Mouse (Mus musculus) heart, postnatal 36 days (tissue): ENCODE data around the gene Spata5. TPM values are rescaled to one million over a fixed set of nuclear protein-coding genes. Genes with fewer than 3 reads are reported as not detected.

Experiments
- DNase-seq, 2 experiments: peaks; one replicate each; pipeline ENCODE4 v3.0.0; 2021 to 2022
- intact Hi-C: fragments of 180-260 bp; cut with DNase I; formaldehyde crosslinking; loops from one replicate; pipeline ENCODE4 v1.15.1; 2025
- total RNA-seq, 2 experiments: library from RNA; stranded (reverse); gene quantifications; 2 replicates each; pipeline ENCODE4 v1.2.3; 2021

The Spata5 gene
- 10 to 100 TPM; 15.9 to 16.1 TPM for total RNA-seq

GRCm38 (mm10) chr3:37419458-37419991 lies at the start of gene Spata5:
Gene Spata5, plus strand, starts transcription at chr3:37419896.
- intact Hi-C loops: no loop called here
- DNase-seq: peak; percentile 93 to 95

DNA sequence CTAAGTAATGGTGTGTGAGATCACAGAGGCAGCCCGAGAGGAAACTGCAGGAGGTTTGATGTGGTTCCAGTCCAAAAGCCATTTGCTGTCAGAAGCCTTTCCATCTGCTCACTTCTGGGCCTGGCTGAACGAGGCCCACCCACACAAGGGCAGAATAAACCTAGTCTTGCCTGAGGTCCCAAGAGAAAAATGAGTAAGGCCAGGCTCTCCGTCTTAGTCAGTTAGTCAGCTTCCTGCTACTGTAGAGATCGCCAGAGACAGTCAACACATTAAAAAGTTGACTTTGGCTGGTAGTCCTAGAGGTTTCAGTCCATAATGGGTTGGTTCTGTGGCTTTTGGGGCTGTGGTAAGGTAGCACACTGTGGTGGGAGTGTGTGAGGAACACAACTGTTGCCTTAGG lies 49.3 kb upstream of the Spata5 start:
- no peak for DNase-seq
- intact Hi-C loops: no loop called here

DNA sequence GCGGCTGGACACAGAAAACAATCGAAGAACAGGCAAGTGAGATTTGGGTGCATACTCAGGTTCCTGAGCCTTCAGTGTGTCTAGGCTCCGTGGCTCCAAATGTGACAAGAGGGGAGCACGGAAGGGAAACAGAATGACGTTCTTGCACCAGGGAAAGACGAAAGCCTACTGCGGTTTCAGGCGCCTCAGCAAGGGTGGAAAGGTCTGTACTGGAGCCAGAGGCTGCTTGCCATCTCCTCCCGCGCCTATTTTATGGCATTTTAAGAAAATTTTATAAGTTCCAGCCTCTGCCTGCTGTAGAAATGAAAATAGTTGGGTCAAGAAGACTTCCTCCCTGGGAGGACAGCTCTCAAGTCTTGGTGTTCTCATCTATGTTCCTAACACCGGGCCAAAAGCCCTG lies 46.0 kb upstream of the Spata5 start:
- DNase-seq: no peak
- intact Hi-C loops: no loop called here

DNA sequence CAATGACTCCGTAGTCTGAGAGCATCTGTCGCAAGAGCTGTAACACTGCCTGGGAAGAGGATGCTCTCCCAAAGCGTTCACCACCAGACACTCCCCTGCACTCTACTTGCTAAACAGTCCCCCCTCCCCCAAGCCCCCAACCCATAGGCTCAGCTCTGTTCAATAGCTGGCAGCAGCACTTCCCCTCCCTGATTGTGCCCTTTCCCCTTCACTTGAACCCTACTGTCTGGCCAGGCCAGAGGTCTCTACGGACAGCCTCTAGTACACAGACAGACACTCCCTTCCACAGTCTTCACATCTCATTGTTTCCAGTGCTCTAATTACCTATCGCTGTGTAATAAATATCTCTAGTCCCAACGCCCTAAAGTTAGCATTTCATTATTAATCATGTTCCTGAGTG lies 41.8 kb upstream of the Spata5 start:
- DNase-seq: no peak
- intact Hi-C loops: no loop called here

DNA sequence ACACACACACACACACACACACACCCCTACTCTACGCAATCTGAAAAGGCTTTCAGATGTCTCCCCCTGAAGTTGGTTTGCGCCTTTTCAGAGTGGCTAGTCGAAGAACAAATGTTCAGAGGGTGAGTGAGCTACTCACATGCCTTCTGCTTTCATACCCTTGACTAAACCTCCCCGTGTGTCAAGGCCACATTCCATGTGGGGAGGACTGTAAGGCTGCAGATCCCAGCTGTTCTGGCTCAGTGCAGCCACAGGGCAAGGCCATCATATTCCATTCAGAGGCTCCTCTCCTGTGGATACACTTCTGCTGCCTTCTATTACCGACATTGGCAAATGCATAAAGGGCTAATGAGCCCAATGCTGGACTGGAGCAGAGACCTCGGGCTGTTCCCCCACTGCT lies 41.3 kb upstream of the Spata5 start:
- intact Hi-C loops: no loop called here
- no peak for DNase-seq

DNA sequence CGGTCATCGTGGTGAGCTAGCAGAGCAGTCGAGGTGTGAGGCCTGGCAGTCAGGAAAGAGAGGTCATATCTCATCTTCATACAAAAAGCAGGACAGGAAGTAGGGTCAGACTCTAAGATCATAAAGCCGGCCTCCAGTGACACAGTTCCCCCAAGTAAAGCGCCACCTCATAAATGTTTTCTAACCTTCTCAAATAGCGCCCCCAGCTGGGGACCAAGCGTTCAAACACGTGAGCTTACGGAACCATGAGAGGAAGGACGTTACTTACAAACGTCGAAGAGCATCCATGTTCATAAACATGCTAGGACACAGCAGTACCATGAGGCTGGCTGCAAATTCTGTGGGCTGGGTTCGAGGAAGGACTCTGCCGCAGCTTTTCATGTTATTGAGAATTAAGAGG lies 40.5 kb upstream of the Spata5 start:
- intact Hi-C loops: no loop called here
- no peak for DNase-seq

DNA sequence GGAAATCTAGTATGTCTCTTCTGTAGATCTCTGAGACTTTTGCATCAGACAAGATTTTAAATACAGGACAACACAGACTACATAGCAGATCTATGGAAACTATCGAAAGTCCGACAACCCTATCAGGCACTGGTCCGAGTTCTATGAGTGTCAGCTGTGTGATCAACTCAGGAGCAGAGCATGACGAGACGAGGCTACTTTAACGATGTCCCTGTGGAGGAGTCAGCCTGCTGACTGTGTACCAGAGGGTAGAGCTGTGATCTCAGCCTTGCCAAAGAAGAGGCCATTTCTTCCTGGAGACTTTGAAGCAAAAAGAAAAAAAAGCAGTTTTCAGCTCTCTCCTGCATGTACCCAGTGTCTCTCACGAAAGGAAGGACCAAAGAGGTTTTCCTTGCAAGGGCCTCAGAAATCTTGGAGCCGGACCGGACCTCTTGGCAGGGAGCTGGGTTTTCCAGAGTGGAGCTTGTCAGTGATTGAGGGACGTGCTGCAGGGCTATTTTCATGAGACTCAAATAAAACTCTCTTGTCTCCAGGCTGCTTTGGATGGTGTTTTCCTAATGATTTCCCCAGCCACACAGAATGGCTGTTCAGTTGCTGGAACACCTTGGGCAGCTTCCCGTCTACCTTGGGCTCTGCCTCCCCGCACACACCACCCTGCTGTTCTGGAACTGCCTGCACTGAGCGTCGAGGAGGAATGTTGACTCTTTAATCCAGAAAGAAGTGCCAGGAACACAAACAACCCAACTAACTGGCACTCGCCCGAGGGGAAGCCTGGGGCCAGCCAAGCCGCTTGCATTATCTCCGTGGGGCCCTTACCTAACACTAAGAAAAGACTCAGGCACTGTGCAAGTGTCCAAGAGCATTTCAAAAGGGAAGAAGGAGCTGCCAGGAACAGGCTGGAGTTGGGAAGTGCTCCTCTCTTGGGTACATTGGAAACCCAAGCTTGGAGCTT lies 39.5 kb upstream of the Spata5 start:
- intact Hi-C loops: loop anchor here (2.0 kb wide), 1 partner anchor 31 kb away; the partner anchor contains the start of gene Fgf2

DNA sequence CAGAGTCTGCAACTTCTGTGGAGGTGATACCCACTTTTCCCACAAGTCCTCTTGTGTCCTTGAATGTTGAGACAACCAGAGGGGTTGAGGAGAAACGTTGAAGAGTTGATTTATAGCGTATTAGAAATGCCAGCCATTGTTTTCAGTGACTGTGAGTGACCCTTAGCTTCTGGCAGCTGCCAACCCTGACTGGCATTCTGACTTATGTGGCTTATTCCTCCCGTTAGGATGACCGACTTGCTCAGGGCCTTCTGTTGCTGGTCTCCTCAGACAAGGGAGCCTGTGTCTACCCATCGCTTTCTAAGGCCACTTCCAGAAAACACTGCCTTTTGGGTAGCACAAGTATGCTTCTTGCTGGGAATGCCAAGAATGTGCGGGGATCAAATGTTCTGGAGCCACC lies 38.2 kb upstream of the Spata5 start:
- intact Hi-C loops: loop anchor here (2.0 kb wide), 1 partner anchor 33 kb away; the partner anchor contains the start of gene Fgf2
- DNase-seq: no peak

More for the DNA sequence above, 39.5 kb upstream of the Spata5 start:
- DNase-seq: peak; percentile 75 to 76

DNA sequence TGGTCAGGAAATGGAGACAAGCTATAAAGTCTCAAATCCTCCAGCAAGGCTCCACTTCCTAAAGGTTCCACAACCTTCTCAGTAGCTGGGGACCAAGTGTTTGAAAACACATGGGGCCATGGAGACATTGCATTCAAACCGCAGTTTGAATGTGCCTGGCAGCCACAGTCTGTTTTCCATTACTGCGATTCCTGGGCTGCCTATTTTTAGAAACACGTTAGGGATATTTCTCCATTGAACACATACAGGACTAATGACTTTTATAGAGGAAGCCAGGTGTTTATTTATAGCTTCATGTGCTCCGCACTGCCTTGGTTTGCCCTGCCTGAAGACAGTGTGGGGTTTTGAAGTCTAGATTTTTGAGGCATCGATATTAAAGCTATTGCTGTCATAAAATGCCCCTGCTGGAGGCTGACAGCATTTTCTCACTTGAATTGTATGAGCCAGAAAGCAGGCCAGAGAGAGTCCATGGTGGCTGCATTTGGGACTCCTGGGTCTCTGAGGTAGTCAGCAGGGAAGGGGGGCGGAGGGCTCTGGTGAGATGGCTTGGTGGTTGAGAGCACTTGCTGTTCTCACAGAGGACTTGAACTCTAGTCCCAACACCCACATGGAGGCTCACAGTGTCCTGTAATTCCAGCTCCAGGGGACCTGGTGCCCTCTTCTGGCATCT lies 36.5 kb upstream of the Spata5 start:
- intact Hi-C loops: no loop called here
- DNase-seq: no peak

- intact Hi-C loops: no loop called here
- DNase-seq: no peak
These were observed 32.4 kb upstream of the Spata5 start for GRCm38 (mm10) chr3:37387310-37387709.

DNA sequence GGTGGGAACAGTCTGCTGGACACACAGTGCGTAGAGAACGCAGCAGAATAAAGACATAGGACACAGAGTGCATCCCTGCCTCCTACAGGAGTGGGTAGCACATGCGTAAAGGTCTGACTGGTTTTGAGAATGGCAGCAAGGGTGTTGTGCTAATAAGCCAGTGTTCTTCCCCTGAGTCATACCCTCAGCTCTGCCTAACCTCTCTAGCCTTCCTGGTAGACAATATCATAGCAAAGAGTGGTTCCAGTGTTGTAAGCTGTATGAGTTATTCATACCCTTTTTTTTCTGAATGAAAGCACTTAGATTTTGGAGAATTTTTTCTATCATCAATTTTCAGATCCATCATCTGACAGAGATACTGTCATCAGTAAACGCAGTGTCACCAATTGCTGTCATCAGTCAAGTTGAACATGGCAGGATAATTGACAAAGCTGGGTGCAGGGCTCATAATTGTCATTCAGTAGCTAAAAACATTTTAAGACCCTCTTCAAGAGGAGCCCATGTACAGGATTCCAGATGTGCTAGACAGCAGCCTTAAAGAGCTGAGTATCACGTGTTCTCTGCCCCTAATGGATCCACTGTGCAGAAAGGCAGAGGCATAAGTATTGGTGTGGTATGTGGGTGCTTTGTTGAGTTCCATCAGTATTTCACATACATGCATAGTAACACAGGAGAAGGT lies 22.6 kb upstream of the Spata5 start:
- intact Hi-C loops: no loop called here
- no peak for DNase-seq

GRCm38 (mm10) chr3:37397646-37398045 lies 22.1 kb upstream of the Spata5 start:
- intact Hi-C loops: no loop called here
- DNase-seq: no peak

GRCm38 (mm10) chr3:37398661-37399395 lies 20.9 kb upstream of the Spata5 start:
- peak; percentile 75 to 77 for DNase-seq
- intact Hi-C loops: no loop called here

DNA sequence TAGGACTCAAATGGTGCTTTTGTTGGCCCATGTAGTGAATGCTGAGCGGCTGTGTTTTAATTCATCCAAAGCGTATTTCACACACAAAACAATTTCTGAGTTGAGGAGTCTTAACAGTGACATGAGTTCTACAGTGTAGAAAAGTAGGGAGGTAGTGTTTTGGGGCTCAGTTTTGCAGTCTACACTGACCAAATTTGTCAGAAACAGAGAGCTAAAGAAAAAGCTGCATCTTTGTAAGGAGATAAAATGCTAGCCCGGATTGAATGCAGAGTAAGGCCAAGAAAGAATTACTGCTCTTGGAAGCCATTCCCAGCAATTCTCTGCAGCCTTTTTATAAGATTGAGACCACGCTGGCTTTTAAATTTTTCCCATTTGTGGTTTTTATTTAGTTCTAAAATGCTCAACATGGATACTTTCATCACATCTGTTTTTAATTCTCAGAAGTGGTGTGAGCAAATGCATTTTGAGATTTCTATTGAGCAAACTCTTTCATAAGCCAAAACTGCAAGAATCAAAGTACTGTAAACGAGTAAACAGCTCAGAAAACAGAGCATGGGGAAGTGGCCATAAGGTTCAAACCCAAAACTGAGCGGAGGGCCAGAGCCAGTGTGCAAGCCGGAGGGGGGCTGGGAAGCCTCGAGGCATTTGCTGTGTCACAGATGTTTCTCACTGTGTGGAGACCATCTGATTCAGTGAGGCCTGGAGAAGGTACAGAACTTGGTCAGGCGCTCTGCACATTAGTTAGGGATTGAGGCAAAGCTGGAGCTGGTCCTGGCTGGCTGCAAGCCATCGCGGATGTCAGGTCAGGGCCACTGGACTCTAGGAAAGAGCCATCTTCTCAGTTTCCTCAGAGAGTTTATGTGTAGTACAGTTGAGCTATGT lies 17.7 kb upstream of the Spata5 start:
- peak; percentile 38 to 52 for DNase-seq
- intact Hi-C loops: no loop called here

DNA sequence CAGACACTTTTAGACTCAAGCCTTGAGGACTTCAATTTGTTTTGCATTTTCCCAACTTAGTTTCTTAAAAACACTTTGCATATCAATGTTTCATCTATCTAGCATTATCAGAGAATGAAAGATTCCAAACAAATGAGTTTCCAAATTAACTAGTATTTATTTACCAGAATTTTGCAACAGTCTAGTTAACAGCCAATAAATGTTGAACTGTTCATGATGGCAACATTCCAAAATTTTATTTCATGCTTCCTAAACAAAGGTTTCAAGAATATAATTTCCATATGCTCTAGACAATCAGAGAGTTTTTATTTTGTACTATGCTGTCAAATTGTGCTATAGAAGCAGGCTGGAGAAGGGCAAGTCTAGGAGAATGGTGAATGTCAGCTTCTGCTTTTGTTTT lies 12.1 kb upstream of the Spata5 start:
- intact Hi-C loops: no loop called here
- no peak for DNase-seq

DNA sequence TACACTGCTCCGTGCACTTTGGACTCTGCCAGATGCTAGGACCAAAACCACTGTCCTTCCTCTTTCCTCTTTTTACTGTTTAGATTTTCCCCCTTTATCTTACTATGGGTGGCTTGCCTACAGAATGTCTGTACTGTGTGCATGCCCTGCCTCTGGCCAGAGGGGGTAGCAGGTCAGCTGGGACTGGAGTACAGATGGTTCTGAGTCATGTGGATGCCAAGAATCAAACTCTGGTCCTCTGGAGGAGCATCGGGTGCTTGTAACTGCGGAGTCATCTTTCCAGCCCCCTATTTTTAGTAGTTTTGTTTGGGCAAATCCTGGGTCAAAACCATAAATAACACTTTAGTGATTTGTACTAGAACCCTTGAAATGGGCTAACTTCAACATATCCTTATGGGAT lies 6.2 kb upstream of the Spata5 start:
- no peak for DNase-seq
- intact Hi-C loops: loop anchor here (5.0 kb wide), 1 partner anchor 211 kb away; no protein-coding TSS in a partner anchor

- intact Hi-C loops: loop anchor here (1.0 to 5.0 kb wide), 3 partner anchors 71 to 212 kb away; no protein-coding TSS in a partner anchor
- peak; percentile 80 to 86 for DNase-seq
These were observed 5.2 kb upstream of the Spata5 start for GRCm38 (mm10) chr3:37414413-37414960.

DNA sequence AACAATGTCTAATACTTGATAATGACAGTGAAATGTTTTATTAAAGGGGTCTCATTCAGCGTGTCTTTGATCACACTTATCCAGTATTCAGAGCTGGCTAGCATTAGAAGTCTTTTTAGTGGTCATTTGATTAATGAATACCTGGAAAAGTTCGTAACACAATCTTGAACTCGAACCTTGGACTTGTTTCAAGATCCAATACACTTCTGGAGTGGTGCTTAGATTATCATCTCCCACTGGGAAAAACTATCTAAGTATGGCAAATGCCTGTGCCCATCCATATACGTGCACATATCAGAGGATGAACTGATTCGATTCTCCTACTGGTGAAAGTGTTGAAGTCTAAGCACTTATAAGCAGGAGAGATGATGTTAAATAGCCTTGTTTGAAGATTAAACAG lies 1.4 kb upstream of the Spata5 start:
- intact Hi-C loops: no loop called here
- no peak for DNase-seq

DNA sequence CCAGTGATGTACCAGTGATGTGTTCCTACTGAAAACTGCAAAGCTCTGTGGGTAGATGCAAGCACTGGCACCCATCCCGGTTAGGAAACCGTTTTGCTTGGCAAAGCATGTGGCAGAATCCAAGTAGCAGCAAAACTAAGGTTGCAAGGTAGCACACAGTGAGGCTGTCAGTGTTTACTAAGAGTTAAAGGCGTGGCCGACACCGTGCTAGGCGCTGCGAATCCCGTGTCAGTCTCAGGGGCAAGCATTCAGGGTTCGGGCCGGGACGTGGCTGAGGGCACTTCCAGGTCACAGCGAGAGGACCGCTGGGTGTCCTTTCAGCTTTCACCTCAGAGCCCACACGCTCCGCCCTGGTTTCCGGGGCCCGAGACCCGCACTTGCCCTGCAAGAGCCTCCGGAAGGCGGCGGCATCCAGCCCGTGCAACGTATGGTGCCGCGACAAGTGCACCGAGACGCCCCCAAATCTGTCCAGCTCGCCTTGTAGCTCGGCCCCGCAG lies 687 bp upstream of the Spata5 start:
- DNase-seq: no peak
- intact Hi-C loops: no loop called here
